Mouse (Mus musculus) lung, postnatal 25 days (tissue): ENCODE measurements around the gene A830018L16Rik.

Source experiments
- DNase-seq: peaks from one replicate; pipeline ENCODE4 v3.0.0; 2022; ENCODE audit warnings: low spot score

The A830018L16Rik gene

DNA sequence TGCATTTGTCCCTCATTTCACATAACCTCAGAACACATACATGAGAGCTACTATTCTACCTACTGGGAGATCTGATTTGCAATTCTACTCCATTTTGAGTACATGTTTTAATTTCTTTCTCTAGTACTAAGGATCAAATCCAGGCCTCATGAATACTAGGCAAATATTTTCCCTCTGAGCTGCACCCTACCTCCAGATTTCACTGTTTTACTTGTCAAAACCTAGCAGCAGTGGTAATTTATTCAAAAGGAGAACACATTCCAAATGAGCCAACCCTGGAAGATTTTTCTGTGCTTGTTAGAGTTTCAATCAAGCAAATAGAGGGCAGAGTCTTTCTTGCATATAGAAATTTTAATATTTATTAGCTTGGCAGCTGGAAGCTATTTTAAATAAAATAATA lies 238.9 kb downstream of the A830018L16Rik start:
- DNase-seq: no peak

DNA sequence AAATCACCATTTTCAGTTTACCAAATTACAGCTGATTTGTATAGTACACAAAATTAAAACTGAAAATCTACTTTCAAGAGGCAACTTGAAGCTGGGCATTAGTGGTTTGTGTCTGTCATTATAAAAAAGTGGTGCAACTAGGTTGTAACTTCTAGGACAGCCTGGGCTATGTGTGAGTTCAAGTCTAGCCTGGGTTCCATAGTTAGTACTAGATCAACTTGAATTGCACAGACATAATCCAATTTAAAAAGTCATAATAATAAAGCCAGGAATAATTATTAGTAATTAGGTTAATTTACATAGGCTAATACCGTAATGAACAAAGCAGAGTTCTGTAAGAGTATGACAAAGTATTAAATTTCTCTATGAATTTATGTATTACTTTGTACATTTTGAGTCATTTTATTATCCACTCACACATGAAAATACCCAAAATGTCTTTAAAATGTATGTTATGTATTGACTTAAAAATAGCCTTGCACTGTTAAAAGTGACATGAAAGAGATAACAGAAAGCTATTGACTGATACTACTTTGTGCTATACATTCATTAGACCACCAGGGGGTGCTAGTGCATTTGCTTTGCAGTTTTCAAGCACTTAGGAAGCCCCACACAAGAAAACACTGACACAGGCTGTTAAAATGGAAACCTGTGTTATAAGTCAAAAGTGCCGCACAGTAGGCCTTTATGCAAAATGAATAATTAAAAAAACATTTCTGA lies 243.6 kb downstream of the A830018L16Rik start:
- DNase-seq: peak; percentile 36

DNA sequence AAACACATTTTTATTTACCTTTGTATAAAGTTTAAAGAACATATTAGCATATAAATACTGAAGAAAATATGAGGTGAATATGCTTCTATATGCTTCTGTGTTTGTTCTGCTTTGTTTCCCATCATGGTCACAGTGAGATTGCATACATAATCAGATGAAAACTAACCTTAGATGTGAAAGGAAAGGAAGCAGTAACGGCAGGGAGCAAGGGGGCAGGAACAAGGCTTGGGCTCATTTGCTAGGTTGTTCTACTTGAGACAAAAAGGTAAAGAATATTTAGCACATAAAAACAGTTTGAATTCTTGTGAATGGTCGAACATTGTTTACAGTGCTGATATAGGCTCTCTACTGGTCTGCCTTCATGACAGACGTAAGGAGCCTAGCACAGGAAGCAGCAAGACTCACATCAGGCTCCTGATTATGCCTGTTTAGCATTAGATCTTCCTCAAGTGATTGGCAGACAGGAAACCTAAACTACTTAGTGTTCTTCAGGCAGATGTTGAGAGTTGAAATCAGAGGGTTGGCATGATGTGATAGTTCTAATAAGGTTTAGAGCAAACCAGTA lies 244.2 kb downstream of the A830018L16Rik start:
- DNase-seq: no peak

DNA sequence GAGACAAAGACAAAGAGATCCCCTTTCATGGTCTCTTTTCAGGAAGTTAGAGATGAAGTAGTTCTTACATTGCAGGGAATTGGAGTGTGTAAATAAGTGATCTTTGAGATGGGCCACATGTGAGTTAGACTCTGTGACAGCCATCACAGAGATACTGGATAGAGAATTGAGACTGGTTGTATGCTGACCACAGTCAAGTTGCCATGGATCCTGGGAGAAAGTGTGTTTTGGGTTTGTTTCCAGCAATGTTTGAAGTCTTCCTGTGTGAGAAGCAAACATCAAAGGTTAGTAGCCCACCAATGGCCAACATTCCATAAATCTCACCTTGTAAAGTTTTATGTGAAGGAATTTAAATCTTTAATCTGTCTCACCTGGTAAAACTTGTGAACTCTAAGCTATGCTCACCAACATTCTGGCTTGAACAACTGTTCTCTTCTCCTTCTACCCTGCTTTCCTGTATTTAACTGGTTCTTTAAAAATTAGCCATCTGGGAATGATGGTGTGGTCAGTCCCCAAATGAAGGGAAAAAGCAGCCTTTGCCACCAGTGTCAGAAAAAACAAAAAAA lies 330.9 kb downstream of the A830018L16Rik start:
- DNase-seq: no peak

DNA sequence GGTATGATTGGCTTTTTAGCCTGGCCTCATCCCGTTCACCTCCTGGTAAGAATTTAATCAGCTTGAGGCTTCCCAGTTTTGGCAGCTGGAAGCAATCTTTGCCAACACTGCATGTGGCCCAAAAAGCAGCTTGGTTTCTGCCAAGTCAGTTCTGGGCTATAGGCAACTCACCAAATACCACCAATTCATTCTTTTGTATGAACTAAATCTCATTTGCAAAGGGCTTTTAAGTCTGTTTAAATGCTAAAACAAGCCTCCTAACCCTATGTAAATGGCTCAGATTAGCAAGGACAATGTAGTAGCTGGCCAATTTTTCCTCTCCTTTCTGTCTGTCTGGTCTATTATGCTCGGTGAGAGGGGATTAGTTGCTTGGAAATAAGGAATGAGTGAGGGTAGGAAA lies 334.5 kb downstream of the A830018L16Rik start:
- no peak for DNase-seq

DNA sequence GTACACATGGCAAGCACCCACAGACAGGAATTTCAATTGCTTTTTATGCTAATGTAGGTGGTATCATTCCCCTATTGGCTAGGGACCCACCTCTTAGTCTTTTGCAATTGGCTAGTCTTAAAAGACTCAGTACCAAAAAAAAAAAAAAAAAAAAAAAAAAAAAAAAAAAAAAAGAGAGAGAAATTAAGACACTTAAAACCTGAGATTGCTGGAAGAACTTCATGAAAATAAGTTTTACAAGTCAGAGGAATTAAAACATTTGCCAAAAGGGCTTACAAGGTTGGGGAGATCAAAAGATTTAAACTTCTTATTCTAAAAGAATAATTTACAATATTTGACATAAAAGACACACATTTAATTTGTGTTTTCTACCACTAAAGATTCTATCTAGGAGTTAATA lies 336.2 kb downstream of the A830018L16Rik start:
- no peak for DNase-seq

DNA sequence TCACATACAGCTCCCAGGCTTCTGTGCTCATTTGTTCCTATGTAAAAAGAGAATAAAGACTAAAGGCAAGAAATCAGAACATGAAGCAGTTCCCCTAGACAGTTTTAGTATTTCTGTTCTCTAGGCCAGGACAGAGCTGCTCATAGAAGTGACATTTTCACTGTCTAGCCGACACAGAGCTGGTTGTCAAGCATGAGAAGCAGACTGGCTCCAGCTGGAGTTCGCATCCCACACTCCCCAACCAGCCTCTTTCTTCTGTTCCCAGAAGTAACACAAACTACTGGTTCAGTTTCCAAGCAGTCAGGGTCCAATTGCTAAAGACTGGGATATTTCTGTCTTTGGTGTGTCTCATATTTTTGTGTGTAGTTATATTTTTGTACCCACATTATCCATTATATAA lies 336.7 kb downstream of the A830018L16Rik start:
- DNase-seq: no peak

DNA sequence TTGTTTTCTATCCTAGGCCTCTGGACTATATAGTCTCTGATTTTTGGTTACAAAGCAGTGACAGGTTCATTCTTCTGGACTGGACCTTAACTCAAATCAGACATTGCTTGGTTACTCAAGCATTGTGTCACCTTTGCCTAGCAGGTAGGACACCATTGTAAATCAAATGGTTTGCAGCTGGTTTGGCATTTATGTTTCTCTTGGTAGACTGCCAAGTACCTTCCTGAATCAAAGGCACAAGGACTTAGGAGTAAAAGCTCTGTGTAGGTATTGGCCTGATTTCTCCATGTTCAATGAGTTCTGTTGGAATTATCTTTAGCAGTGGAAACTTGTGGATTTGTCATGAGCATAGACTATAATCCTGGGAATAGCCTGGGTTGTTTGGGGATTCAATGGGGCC lies 338.1 kb downstream of the A830018L16Rik start:
- DNase-seq: no peak

DNA sequence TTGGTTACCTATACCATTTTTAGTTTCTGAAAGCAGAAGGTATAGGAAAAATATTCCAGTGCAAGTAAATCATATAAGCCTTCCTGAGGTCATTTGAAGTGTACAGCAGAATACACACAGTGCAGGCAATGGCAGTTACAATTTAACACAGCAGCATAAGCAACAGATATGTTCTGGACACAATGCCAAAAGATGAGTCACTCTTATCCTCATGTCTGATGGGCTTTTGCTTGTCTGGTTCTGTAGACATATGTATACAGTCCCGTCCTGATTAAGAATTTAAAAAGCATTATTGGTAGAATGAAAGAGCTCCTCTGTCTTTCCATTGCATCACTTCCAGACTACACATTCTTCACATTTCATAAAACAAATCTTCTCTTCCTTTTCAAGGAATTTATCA lies 374.4 kb downstream of the A830018L16Rik start:
- DNase-seq: no peak

DNA sequence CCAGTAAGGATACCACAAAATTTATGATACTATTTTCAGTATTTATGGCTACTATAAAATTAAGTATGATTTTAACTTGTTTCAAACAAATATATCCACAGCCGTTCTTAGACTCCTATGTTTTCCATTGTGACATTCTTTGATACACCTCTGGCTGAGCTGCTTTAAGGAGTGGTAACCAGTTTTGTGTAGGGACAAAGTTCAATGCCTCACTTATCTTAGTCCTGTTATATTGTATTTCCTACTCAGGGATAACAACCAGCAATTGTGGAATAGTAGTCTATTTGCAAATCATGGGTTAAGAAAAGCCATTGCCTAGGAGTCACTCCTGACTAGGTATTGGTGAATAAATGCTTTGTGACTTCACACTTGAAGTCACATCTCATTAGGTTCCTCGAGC lies 378.9 kb downstream of the A830018L16Rik start:
- DNase-seq: no peak

DNA sequence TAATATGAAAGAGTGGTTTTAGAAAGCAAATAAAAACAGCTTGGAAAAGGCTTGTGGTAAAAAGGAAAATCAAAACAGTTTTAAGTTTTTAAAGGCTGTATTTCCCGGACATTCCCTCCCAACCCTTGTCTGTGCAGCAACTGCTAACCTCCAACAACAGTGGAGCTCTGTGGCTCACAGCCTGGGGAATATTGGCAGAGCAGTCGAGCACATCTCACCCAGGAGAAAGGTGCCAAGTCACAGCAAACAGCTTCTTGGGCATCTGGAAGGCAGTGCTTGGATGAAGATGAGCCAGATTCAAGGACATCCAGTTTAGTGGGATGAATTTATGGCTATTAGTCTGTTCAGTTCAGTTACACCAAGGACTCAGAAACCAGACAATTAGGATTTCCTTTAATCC lies 381.8 kb downstream of the A830018L16Rik start:
- DNase-seq: no peak

DNA sequence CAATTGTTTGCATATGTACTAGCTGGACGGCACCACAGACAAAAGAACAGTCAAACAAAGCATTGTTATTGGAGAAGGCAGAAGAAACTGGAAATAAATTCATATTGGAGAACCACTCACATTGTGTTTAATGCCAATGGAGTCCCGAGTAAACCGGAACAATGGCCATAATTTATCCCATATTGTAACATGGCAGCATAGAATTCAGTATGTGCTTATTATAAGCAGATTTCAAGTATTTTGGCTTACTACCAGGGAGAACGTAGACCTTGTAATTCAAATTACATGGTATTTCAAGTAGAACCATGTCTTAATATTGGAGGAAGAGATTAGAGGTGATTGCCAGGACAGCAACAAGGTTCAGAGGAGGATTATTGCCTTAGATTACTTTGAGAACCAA lies 458.9 kb downstream of the A830018L16Rik start:
- no peak for DNase-seq

DNA sequence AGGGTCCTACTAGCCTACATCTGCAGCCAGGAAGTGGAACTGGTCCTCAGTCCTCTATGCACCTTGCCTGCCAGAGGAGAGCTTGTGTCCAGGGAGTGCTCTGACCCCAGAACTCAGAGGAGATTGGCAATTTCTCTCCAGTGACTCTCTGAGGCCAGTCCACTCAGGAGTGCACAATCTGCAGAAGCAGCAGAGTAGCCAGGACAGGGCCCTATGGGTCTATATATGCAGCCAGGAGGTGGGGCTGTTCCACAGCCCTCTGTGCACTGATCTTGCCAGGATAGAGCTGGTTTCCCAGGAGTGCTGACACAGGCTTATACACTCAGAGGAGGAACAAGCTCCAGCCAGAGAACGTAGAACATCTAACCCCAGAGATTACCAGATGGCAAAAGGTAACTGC lies 459.7 kb downstream of the A830018L16Rik start:
- DNase-seq: no peak

DNA sequence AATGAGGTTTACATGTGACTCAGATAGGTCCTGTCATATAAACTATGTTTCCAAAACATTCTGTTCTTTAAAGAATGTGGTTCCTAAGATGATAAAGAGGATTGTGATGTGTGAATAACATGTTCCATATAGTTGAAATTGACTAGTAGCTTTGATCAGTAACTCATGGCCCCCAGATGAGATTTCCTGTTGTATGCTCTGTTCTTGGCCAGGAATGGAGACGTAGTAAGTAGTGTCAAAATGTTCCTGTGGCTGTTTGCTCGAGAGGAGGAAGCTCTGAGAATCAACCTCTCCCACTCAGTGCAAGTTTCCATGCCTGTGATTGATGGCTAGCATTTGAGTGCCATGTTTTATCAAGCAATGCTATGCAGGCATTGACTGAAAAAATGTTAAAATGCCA lies 467.8 kb downstream of the A830018L16Rik start:
- DNase-seq: no peak

DNA sequence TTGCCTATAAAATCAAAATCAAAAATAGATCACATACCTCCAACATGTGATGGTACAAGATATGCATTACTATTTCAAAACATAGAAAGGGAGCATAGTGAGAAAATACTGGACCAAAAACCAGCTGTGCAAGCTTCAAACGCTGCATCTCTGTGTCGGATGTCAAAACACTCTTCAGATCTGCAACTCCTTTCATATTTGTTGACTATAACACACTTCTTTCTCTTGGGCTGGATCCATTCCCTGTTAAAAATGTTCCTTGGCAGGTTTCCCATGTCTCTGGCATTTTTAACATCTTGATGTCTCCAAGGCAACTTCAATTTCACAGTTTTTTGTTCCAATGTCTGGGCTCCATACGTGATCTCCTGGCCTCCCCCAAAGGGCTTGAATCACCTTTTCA lies 481.8 kb downstream of the A830018L16Rik start:
- DNase-seq: peak; percentile 7

DNA sequence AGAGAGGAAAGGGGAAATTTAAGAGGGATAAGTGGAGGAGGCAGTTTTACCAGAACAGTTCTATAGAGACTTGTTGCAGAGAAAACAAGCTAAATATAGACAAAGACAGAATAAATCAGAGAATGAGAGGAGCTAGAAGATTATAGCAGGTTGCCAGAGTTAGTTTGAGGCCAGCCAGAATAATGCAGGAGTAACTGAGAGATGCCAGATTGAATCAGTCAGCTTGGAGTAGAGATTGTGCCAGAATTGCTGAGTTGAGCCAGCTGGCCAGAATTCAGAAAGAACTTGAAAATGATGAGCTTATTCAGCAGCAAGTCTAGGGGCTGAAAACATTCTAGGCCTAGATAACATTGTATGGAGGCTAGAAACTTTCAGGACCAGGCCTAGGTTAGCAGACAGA lies 502.0 kb downstream of the A830018L16Rik start:
- no peak for DNase-seq

DNA sequence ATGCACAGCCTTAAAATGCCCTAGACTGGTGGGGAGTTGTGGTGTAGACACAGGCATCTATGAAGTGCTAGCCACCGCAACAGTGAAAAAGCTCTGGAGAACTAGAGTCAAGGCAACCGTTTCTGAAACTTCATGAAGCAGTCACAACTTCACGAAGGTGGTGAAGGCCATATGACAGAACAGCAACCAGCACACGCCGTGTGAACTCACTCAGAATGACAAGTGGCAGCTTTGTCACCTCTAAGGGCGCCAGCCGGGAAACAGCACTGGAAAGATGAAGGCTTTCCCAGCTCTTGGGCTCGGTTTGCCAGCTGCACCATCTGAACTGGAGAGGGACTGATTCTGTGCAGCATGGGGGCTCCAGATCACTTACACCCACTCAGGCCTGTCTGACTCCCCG lies 523.1 kb downstream of the A830018L16Rik start:
- no peak for DNase-seq

DNA sequence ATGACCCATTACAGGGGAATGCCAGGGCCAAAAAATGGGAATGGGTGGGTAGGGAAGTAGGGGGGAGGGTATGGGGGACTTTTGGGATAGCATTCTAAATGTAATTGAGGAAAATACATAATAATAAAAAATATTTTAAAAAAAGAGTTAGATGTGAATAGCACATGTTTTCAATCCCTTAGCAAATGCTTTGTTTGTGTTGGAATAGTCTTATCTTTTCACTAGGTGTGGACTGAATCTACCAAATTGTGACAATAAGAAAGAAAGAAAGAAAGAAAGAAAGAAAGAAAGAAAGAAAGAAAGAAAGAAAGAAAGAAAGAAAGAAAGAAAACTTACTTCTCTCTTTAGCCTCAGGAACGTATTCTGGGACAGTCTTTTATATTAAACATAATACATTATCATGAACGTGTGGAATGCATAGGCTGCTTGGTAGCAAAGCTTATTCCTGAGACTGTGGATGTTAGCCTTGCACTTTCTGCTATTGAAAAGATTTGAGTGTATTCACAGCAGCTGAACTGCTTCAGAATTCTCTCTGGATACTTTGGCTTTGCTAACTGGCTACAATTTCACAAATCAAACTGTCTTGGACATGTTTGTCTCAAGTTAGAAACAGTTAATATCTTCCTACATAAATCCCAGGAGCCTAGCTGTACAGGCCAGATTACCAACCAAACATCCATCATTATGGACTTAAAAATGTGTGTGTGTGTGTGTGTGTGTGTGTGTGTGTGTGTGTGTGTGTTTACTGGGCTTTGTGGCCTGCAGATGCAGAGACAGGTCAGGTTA lies 545.7 kb downstream of the A830018L16Rik start:
- DNase-seq: peak; percentile 2

DNA sequence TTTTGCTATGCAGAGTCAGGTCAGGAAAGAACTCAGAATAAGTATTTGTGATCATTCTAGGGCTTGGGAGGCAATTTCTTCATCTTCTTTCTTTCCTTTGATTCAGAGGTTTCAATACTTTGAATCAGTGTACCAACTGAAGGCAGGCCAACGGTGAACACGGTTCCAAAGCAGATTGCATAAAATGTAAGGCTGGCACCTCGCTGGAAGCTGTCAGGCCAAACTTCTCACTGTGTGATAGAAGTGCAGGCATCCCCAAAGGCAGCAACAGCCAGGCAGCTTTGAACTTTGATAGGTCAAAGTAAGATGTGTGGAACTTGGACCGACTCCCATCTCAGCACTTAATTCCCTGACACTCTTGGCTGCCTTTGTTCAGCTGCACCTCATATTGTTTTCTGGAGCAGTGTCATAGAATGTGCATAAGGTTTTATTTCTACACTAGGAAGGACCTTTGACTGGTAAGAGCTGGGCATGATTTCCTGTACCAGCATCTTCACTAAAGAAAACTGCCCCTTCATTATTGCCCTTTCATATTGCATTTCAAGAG lies 568.8 kb downstream of the A830018L16Rik start:
- no peak for DNase-seq

DNA sequence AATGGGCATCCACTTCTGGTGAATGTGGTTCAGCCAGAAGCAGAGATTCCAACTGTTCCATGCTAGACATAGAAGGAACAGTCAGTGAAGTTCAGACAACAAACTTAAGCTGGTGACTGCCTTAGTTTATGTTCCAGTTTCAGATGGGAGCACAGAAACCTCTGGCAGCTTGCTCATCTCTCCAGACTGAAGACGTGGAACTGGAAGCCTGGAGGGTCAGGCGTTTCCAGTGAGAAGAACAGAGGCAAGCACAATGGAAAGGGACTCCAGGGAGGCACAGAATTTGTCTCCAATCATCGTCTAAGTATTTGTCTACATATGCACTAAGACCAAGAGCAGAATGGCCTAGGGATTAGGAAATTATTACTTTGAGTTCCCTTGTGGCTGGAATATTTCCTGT lies 576.1 kb downstream of the A830018L16Rik start:
- DNase-seq: no peak

DNA sequence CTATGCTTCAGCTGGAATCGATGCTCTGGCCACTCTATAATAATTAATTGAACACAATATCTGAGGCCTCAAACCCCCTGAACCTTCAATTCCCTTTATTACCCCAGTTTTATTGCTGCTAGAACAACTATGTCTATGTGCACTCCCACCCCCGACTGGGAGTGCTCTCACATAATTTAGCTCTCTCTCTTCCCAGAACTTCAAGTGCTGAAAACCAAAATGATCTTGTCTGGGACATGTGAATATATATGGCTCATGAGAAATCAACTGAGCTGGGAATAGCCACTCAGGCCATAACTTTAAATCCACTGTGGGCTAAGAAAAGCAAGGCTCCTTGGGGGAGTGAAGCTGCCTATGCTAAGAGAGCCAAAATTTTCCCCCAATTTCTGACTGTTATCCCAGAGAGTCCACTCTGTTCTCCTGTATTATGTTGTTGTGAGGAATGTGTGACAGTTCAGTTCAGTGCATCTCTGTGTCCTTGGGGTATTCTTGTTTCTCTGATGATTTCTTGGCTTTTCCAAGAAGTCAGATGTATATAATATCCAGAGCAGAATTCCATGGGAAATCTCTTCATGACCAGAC lies 582.5 kb downstream of the A830018L16Rik start:
- DNase-seq: no peak

DNA sequence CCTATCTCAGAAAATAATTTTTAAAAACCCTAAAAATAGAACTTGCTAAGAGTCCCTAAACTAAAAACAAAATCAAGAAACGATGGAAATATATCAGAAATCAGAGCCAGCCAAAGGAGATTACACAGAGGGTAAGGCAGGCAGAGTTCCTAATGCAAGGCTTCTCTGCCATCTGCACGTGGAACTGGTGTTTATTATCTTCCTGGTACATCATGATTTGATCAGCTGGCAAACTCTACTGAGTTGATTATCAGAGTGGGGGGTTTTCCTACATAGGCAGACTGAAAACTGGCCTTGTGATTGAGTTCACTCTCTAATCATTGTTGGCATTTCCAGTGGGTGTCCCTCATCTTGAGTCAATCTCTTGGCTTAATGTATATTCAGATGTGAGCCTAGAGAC lies 583.7 kb downstream of the A830018L16Rik start:
- DNase-seq: no peak
